Mouse (Mus musculus) gastrocnemius, postnatal 10 days (tissue): Measurements from ENCODE around the gene Aar2. TPM values are rescaled to one million over a fixed set of nuclear protein-coding genes. Genes with fewer than 3 reads are reported as not detected.

Experiments used
- total RNA-seq, 2 experiments: library from RNA; stranded (reverse); gene quantifications; 2 replicates each; pipeline ENCODE4 v1.2.3; 2021

Aar2 gene
- total RNA-seq, 2 experiments from 2014 or later: 16.2 to 18.6 TPM

Other genes starting within 250 kb of the Aar2 start
- 1 to 10 TPM; 1.5 to 1.7 TPM for gene Cnbd2, start 235.3 kb upstream of the Aar2 start, total RNA-seq
- gene Scand1, start 234.9 kb upstream of the Aar2 start, total RNA-seq: 10 to 100 TPM; 65.9 to 66.4 TPM
- 10 to 100 TPM; 16.1 to 18.9 TPM for gene Epb41l1, start 126.7 kb upstream of the Aar2 start, total RNA-seq
- 100 to 1,000 TPM in 1 of 2 experiments, 10 to 100 TPM in 1; 76.5 to 102 TPM for gene Dlgap4, start 66.1 kb downstream of the Aar2 start, total RNA-seq
- 100 to 1,000 TPM; 186 to 216 TPM for gene Myl9, start 227.8 kb downstream of the Aar2 start, total RNA-seq